Mouse (Mus musculus) layer of hippocampus, adult 18-20 months (tissue): ENCODE results near the gene Fadd. TPM values are rescaled to one million over a fixed set of nuclear protein-coding genes. Genes with fewer than 3 reads are reported as not detected.

Experiments used
- DNase-seq, 2 experiments: peaks; one replicate each; pipeline ENCODE4 v3.0.0; 2022; ENCODE audit warnings: low spot score in 2 of 2
- long read RNA-seq: library from polyadenylated mRNA; stranded (forward); transcript quantifications from one replicate; pipeline ENCODE4 v2.0.0, GENCODE M21; 2021
- total RNA-seq, 2 experiments: library from RNA; stranded (reverse); gene quantifications; 2 replicates each; pipeline ENCODE4 v1.2.3; 2021

Fadd gene
- total RNA-seq, result 1 to 10 TPM; 2.0 TPM
- long read RNA-seq, partial matches to known transcripts, result 0 of 2 reads
- long read RNA-seq, other reads (novel, unspliced or antisense), result 0 of 2 reads

GRCm38 (mm10) chr7:144582284-144582980 is at the start of gene Fadd:
Gene Fadd (minus strand): TSS chr7:144582463.
- DNase-seq, result peak; percentile 87 to 95

- no peak for DNase-seq
Observed at GRCm38 (mm10) chr7:144630622-144631021, 48.4 kb upstream of the Fadd start.

- DNase-seq, result no peak
Observed at GRCm38 (mm10) chr7:144628334-144628915, 46.2 kb upstream of the Fadd start.

- no peak for DNase-seq
Observed at GRCm38 (mm10) chr7:144627606-144628333, 45.5 kb upstream of the Fadd start.

- no peak for DNase-seq
Observed at GRCm38 (mm10) chr7:144626042-144626441, 43.8 kb upstream of the Fadd start.

GRCm38 (mm10) chr7:144620721-144621681 is 38.7 kb upstream of the Fadd start:
- DNase-seq, result peak in 1 of 2 experiments; percentile 36

- no peak for DNase-seq
Observed at GRCm38 (mm10) chr7:144620315-144620714, 38.1 kb upstream of the Fadd start.

- DNase-seq, result no peak
Observed at GRCm38 (mm10) chr7:144615343-144615742, 33.1 kb upstream of the Fadd start.

- DNase-seq, result no peak
Observed at GRCm38 (mm10) chr7:144612829-144613228, 30.6 kb upstream of the Fadd start.

- no peak for DNase-seq
Observed at GRCm38 (mm10) chr7:144612351-144612750, 30.1 kb upstream of the Fadd start.

- no peak for DNase-seq
Observed at GRCm38 (mm10) chr7:144611595-144611994, 29.3 kb upstream of the Fadd start.

GRCm38 (mm10) chr7:144609568-144609967 is 27.3 kb upstream of the Fadd start:
- no peak for DNase-seq

- DNase-seq, result no peak
Observed at GRCm38 (mm10) chr7:144607862-144608261, 25.6 kb upstream of the Fadd start.

- no peak for DNase-seq
Observed at GRCm38 (mm10) chr7:144604735-144605134, 22.5 kb upstream of the Fadd start.

GRCm38 (mm10) chr7:144604291-144604690 is 22.0 kb upstream of the Fadd start:
- DNase-seq, result no peak

- no peak for DNase-seq
Observed at GRCm38 (mm10) chr7:144600333-144600900, 18.2 kb upstream of the Fadd start.

GRCm38 (mm10) chr7:144589508-144589907 is 7.2 kb upstream of the Fadd start:
- peak in 1 of 2 experiments; percentile 13 for DNase-seq

GRCm38 (mm10) chr7:144587291-144587690 is 5.0 kb upstream of the Fadd start:
- peak in 1 of 2 experiments; percentile 67 for DNase-seq

- DNase-seq, result peak in 1 of 2 experiments; percentile 76
Observed at GRCm38 (mm10) chr7:144585648-144586047, 3.4 kb upstream of the Fadd start.

- peak in 1 of 2 experiments; percentile 43 for DNase-seq
Observed at GRCm38 (mm10) chr7:144583619-144584018, 1.4 kb upstream of the Fadd start.
